Mouse (Mus musculus) G1E (cell line): Measurements from ENCODE around the gene Rab31.

Experiments used
- CTCF ChIP-seq: IDR thresholded peaks from 2 replicates; pipeline ENCODE4 v1.5.1; 2012; ENCODE audit warnings: low read depth, low read length, inconsistent platforms, mixed read lengths
- GATA1 ChIP-seq: IDR thresholded peaks from 2 replicates; pipeline ENCODE4 v1.6.1; 2012; ENCODE audit warnings: borderline replicate concordance, low read length, inconsistent platforms, mixed read lengths
- GATA2 ChIP-seq: IDR thresholded peaks from 2 replicates; pipeline ENCODE4 v1.6.1; 2012; ENCODE audit warnings: low read depth, low read length, inconsistent platforms, borderline replicate concordance
- POLR2AphosphoS5 ChIP-seq: IDR thresholded peaks from 2 replicates; pipeline ENCODE4 v1.6.1; 2012; ENCODE audit warnings: low read depth, low read length, inconsistent platforms; ENCODE audit not compliant: insufficient replicate concordance
- TAL1 ChIP-seq: conservative IDR thresholded peaks from 2 replicates; pipeline ENCODE4 v1.6.1; 2012; ENCODE audit warnings: low read depth, low read length, inconsistent platforms, mixed read lengths

DNA sequence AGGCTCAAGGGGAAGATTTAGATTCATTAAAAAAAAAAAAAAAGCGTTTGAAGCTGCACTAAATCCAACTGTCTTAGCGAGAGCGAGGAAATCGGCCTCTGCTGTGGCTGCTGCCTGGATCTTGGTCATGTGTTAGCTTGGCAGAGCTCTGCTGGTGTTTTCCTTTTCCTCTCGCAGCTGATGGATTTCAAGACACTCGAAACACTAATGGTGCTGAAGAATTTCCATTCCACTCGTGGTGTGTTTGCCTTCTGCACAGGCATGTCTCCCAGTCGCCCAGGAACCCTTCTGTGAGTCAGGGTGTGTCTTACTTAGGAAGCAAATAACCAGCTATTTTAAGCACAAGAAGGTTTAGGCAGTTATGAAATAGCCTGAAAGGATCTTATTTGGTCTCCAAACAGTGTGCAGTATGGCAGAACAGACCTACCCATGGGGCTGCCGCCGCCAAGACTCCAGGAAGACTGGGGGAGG is 129.5 kb downstream of the Rab31 start:
- TF ChIP-seq CTCF (no peak), GATA1 (no peak), TAL1 (no peak), GATA2 (no peak), POLR2AphosphoS5 (no peak)
